Mouse (Mus musculus) skeletal muscle tissue, adult 2 months (tissue): ENCODE measurements around the gene Sult5a1.
"Not testable (repeated sequence)": the region's sequence is repeated elsewhere in the genome, so short reads cannot be mapped to it uniquely, and the experiment has no call there.

Experiments used
- DNase-seq: peaks from one replicate; pipeline ENCODE4 v3.0.0-alpha.2; 2012; ENCODE audit warnings: low read depth, low spot score

Sult5a1 gene

GRCm38 (mm10) chr8:123157888-123158465 lies at the start of gene Sult5a1:
Gene Sult5a1 (minus strand): TSS chr8:123158315.
- DNase-seq, result no peak

DNA sequence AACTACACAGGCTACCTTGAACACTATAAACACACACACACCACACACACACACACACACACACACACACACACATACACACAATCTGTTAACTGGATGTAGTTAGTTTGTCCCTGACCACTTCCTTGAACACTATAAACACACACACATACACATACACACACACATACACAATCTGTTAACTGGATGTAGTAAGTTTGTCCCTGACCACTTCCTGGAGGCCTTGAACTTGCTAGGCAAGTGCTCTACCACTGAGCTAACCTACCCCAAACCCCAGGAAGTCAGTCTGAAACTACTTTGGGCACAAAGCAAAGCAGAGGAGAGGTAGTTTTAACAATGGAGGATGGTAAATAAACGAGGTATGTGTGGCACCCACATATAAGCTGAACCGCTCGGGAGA lies 45.5 kb upstream of the Sult5a1 start:
- no peak for DNase-seq

DNA sequence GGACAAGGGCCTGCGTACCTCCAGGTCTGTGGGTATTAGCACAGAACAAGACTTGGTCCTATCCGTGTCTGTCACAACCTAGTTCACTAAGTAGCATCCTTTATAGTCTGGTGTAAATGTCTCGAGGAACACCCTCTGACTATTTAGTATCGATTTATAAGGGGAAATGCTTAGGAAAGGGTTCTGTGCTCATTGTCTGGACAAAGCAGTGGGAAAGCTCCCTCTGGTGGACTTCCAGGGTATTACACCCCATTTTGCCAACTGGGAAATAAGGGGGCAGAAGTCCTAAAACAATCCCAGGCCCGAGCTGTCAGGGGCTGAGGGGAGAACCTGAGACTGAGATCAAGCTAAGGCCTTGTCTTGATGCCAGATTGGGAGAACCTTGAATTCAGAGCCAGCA lies 44.2 kb upstream of the Sult5a1 start:
- peak; percentile 40 for DNase-seq

DNA sequence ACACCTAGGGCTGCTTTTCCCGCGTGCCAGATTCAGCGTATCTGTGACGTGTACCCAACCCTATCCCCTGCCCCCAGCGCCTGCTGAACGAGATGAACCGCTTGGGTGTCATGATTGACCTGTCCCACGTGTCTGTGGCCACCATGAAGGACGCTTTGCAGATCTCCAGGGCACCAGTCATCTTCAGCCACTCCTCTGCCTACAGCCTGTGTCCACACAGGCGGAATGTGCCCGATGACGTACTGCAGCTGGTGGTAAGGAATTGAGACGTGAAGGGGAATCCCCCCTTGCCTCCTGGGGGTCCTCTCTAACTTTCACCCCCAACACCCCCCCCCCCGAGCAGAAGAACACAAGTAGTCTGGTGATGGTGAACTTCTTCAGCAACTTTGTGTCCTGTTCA lies 41.7 kb upstream of the Sult5a1 start:
- DNase-seq, result no peak

- not testable (repeated sequence) for DNase-seq
These were observed 38.9 kb upstream of the Sult5a1 start for GRCm38 (mm10) chr8:123197016-123197415.

GRCm38 (mm10) chr8:123193771-123194170 lies 35.7 kb upstream of the Sult5a1 start:
- DNase-seq, result no peak

DNA sequence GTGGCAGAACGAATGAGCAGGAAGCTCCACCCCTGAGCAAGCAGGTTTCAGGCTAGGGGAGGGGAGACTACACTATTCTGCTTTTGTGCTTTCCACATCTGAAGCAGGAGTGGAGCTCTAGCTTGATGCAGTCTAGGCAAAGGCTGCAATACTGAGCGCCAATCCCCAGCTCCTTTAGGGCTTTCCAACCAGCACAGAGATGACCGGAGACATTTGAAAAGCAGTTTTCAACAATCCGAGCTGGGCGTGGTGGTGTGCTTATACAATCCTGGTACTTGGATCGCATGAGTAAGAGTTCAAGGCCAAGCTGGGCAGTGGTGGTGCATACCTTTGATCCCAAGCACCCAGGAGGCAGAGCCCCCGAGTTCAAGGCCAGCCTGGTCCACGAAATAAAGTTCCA lies 33.8 kb upstream of the Sult5a1 start:
- DNase-seq, result no peak

DNA sequence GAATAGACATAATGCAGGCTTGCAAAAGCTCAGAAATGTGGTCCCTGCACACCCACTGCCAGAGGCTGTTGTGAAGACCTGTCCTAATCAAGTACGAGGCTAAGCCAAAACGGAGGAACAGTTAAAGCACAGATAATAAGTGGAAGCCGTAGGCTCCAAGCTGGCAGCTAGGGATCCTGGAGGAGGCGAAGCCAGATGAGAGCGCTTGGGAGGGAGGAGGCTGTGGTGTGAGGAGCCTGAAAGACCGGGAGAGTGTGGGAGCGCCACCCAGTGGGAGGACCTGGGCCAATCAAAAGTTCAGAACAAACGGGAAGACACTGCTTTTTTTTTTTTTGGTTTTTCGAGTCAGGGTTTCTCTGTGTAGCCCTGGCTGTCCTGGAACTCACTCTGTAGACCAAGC lies 32.6 kb upstream of the Sult5a1 start:
- DNase-seq, result peak; percentile 75

- DNase-seq, result no peak
These were observed 30.7 kb upstream of the Sult5a1 start for GRCm38 (mm10) chr8:123188841-123189240.

DNA sequence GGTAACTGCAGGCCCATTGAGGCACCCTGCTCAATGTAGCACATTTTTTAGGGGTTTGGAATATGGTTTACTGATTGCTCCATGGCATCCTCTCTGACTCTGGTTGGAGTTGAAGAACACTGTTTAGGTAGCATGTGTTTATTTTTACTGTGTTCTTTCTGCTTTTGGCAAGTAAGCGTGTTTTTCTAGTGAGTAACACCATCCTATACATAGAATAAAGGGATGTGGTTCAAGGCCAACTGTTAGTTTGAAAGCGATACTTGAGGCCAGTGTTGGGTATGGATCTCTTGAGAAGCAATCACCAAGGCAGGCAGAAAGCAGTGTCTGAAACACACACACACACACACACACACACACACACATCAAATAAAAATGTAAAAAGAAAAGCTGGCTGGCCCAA lies 29.9 kb upstream of the Sult5a1 start:
- no peak for DNase-seq

DNA sequence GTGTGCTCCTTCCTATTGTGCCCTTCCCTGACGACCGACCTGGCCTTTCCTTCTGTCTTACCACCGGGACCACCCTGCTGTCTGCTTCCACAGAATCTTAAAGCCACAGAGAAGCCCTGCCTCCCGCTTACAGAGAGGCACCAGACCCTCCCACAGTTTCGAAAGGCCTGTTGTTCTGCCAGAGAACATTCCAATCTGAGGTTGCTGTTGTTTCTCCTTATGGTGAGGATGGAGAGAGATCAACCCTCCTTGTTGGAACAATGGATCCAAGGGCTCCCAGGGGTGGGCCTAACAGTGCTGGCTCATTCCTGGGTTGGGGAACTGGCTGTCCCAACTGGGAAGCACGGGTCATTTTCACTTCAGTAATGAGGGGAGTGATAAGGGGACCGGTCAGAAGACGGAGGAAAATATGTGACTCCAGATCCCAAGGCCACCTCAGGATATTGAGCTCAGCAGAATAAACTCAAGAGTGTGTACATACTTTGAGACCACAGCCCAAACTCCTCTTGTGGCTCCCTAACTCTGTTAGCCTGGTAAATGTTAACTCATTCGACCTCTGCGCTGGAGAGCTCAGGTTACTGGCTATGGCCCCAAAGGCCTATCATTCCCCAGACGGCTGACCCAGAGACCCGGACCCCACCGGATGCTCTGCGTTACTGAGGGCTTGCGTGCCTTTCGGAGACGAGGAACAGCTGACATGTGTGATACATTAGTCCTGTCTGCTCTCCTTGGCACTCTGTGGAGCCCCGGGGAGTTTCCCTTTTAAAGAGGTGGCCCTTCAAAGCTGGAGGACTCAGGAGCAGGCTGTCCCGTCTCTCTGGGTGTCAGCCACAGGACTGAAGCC lies 27.7 kb upstream of the Sult5a1 start, which contains the start of gene Dpep1:
TSS of gene Dpep1 (plus strand) at position 677 of the 844 bp plus-strand sequence.
- DNase-seq, result peak; percentile 83

- peak; percentile 83 for DNase-seq
These were observed 23.3 kb upstream of the Sult5a1 start for GRCm38 (mm10) chr8:123181391-123181790.

DNA sequence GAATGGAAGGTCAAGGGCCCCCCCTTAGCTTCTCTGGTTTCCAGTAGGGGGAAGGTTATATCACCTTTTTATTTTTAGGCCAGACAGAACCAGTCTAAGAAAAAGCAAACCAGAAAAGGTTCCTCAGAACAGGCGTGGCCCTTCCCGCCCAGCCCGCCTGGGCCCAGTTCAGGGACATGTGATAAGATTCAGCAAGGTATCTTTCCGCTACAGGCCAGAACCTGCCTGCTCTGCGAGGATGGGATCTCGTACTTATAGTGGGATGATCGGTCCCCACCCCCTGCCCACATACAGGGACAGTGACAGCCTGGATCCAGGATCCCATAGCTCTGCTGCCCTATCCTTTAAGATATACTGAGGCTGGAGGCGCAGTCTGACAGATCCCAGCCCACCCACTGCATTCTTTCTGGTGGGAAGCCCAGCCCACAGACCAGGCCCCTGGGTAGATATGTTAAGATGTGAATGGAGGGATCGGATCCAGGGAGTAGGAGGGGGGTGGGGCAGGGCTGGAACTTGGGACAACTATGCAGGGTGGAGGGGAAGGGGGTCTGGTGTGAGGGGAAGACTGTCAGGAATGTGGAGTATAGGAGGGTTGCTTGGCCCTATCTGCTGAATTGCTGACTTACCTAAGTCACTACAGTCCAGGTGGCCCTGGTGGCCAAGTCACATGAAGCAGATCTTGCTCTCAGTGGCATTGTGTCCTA lies 1.9 kb downstream of the Sult5a1 start:
- DNase-seq, result no peak

GRCm38 (mm10) chr8:123155177-123155576 lies 2.9 kb downstream of the Sult5a1 start:
- no peak for DNase-seq

GRCm38 (mm10) chr8:123150737-123151171 lies 7.4 kb downstream of the Sult5a1 start:
- DNase-seq, result no peak

GRCm38 (mm10) chr8:123146390-123146789 lies 11.7 kb downstream of the Sult5a1 start:
- DNase-seq, result peak; percentile 54

DNA sequence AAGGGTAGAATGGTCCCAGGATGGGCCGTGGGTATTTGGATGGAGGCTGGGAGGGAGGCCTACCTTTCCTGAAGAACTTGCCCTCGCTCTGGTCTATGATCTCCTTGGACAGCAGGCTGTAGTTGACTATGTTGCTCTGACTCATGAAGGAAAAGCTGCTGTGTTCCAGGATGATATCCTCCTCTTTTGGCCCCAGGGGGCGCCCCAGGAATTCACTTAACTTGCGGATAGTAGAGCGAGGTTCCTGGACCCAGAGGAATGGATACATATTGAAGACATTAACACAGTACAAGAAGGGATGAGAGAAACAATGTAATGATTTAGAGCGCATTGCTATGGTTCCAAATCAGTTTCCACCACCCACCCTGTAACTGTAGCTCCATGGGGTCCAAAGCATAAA lies 12.8 kb downstream of the Sult5a1 start:
- peak; percentile 75 for DNase-seq

DNA sequence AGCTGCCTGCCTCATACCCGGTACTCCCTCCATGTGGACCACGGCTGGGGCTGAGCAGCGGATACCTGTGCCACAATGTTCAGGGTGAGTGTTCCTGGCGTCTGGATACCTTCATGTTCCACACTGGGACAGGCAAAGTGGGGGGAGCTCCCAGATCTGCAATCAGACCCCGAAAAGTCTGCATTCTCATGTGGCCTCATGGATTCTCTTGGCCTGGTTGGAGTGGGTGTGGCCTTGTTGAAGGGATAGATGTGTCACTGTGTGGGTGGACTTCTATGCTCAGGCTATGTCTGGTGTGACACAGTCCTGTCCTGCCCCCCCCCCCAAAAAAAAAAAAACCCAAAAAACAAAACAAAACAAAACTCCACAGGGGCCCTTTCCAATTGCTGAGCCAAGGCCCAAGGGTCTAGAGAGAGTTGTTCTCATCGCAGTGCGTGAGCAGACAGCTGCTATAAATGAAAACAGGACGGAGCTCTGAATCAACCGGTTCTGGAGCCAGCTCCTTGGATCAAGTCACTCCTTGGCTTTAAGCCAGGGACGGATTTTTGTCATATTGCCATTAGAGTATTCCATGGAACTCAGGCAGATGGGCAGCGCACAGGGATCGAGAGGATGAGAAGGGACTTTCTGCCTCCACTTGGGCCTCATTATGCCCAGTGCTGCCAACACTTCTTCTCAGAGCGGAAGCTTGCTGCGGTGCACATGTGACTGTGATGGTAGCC lies 16.2 kb downstream of the Sult5a1 start:
- DNase-seq, result peak; percentile 93

DNA sequence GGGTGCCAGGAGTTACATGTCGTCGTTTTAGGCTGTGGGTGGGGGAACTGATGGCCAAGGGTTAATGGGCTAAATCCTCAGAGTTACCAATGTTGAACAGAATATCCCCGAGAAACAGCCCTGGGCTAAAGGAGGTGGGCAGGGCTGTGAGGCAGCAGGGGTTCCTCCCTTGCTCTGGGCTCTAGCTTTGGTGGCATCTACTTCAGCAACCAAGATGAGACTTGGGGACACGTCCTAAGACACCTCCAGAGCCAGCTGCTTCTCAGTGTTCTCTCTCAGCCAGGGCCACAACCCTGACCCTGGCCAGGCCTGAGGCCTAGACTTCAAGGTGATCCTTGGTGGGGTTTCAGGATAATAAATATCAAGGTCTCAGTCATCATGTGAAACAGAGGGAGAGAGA lies 19.4 kb downstream of the Sult5a1 start:
- no peak for DNase-seq

- DNase-seq, result no peak
These were observed 20.5 kb downstream of the Sult5a1 start for GRCm38 (mm10) chr8:123137645-123138077.

GRCm38 (mm10) chr8:123136287-123136686 lies 21.8 kb downstream of the Sult5a1 start:
- DNase-seq, result no peak

- DNase-seq, result no peak
These were observed 22.3 kb downstream of the Sult5a1 start for GRCm38 (mm10) chr8:123135806-123136205.
